15 mouse cellular contexts compared by ENCODE assay signal in genomic region chr2:101966017-101966416, GRCm38 (mm10).
DNase-seq lines count a peak whose midpoint lies in the region; ATAC-seq lines count a peak whose summit lies in the region.
"Had no signal": no experiment of that assay in that cellular context is flagged by ENCODE, and none has a peak within 500 bp of the region (broad histone marks: within the 10 kb centered on the region; RNA-seq: fewer than 3 reads in every experiment).

No protein-coding gene starts in this region.

- no peak overlapping the region for H3K4me2 ChIP-seq in kidney, embryonic 16.5 days (replicated peaks; ENCODE audit: low read depth, low read length)
- H3K4me2 ChIP-seq in forebrain, embryonic 13.5 days = no peak overlapping the region
- no peak overlapping the region for H3K4me2 ChIP-seq in intestine, embryonic 15.5 days (replicated peaks)
- no peak overlapping the region for H3K4me2 ChIP-seq in midbrain, embryonic 14.5 days (ENCODE audit: low read length)
- H3K4me2 ChIP-seq: embryonic facial prominence, embryonic 12.5 days; heart, embryonic 12.5 days; hindbrain, embryonic 15.5 days; limb, embryonic 15.5 days had no signal

- no peak for ATAC-seq in kidney, embryonic 16.5 days (ENCODE audit: low FRiP score, low TSS enrichment)
- ATAC-seq in forebrain, embryonic 13.5 days = peak; percentile 11; the same call in 1 of the 2 replicates
- ATAC-seq in intestine, embryonic 15.5 days = peak; percentile 63
- no peak for ATAC-seq in midbrain, embryonic 14.5 days (ENCODE audit: low FRiP score, low TSS enrichment)
- ATAC-seq in inflammation-experienced regulatory T-cells, adult 6 months = no peak
- ATAC-seq: Patski had no signal

- no peaks in the 10 kb centered on the region for H3K27me3 ChIP-seq in kidney, embryonic 16.5 days (ENCODE audit: insufficient read depth, low read length)
- H3K27me3 ChIP-seq in forebrain, embryonic 13.5 days = no peaks in the 10 kb centered on the region
- no peaks in the 10 kb centered on the region for H3K27me3 ChIP-seq in intestine, embryonic 15.5 days (replicated peaks)
- H3K27me3 ChIP-seq in midbrain, embryonic 14.5 days (ENCODE audit: control insufficient read depth, insufficient read depth, low read length) = no peaks in the 10 kb centered on the region
- H3K27me3 ChIP-seq: CH12.LX; embryonic facial prominence, embryonic 12.5 days; heart, embryonic 12.5 days; hindbrain, embryonic 15.5 days; limb, embryonic 15.5 days; Patski had no signal

- H3K4me3 ChIP-seq in kidney, embryonic 16.5 days (ENCODE audit: low read length) = no peak overlapping the region
- no peak overlapping the region for H3K4me3 ChIP-seq in forebrain, embryonic 13.5 days
- no peak overlapping the region for H3K4me3 ChIP-seq in intestine, embryonic 15.5 days (replicated peaks)
- H3K4me3 ChIP-seq in midbrain, embryonic 14.5 days (replicated peaks; ENCODE audit: low read depth, low read length) = no peak overlapping the region
- H3K4me3 ChIP-seq: embryonic facial prominence, embryonic 12.5 days; heart, embryonic 12.5 days; hindbrain, embryonic 15.5 days; limb, embryonic 15.5 days had no signal

- H3K9ac ChIP-seq in kidney, embryonic 16.5 days (replicated peaks; ENCODE audit: low read length) = no peak overlapping the region
- no peak overlapping the region for H3K9ac ChIP-seq in forebrain, embryonic 13.5 days
- H3K9ac ChIP-seq in intestine, embryonic 15.5 days = no peak overlapping the region
- H3K9ac ChIP-seq in midbrain, embryonic 14.5 days (replicated peaks; ENCODE audit: low read length) = no peak overlapping the region
- H3K9ac ChIP-seq: embryonic facial prominence, embryonic 12.5 days; heart, embryonic 12.5 days; hindbrain, embryonic 15.5 days; limb, embryonic 15.5 days had no signal

- no peaks in the 10 kb centered on the region for H3K36me3 ChIP-seq in kidney, embryonic 16.5 days (ENCODE audit: insufficient read depth, low read length)
- H3K36me3 ChIP-seq in forebrain, embryonic 13.5 days (ENCODE audit: poor library complexity, severe bottlenecking) = no peaks in the 10 kb centered on the region
- no peaks in the 10 kb centered on the region for H3K36me3 ChIP-seq in intestine, embryonic 15.5 days
- no peaks in the 10 kb centered on the region for H3K36me3 ChIP-seq in midbrain, embryonic 14.5 days (ENCODE audit: control insufficient read depth, insufficient read depth, low read length)
- H3K36me3 ChIP-seq: embryonic facial prominence, embryonic 12.5 days; heart, embryonic 12.5 days; hindbrain, embryonic 15.5 days; limb, embryonic 15.5 days had no signal

- WGBS in kidney, embryonic 16.5 days = 69% methylated on average over 4 of the region's 4 CpGs
- 34% methylated on average over 4 of the region's 4 CpGs for WGBS in forebrain, embryonic 13.5 days
- WGBS in intestine, embryonic 15.5 days = 56% methylated on average over 4 of the region's 4 CpGs
- WGBS in midbrain, embryonic 14.5 days = 42% methylated on average over 4 of the region's 4 CpGs

- H3K4me1 ChIP-seq in kidney, embryonic 16.5 days (ENCODE audit: insufficient read depth, low read length) = peaks cover 37% of the 10 kb centered on the region
- peaks cover 100% of the 10 kb centered on the region for H3K4me1 ChIP-seq in forebrain, embryonic 13.5 days
- peaks cover 15% of the 10 kb centered on the region for H3K4me1 ChIP-seq in intestine, embryonic 15.5 days (replicated peaks)
- H3K4me1 ChIP-seq in midbrain, embryonic 14.5 days (ENCODE audit: control insufficient read depth, insufficient read depth, low read length) = peaks cover 43% of the 10 kb centered on the region

- 0 out of 2 replicates have a peak overlapping the region, but pooled peaks have one; percentile 1 for H3K27ac ChIP-seq in kidney, embryonic 16.5 days (ENCODE audit: low read length)
- H3K27ac ChIP-seq in forebrain, embryonic 13.5 days = peak overlapping the region; percentile 37; the same call in 1 of the 2 replicates
- peak overlapping the region; percentile 57 for H3K27ac ChIP-seq in intestine, embryonic 15.5 days
- H3K27ac ChIP-seq in midbrain, embryonic 14.5 days (replicated peaks; ENCODE audit: low read depth, low read length) = peak overlapping the region; percentile 38
- H3K27ac ChIP-seq: embryonic facial prominence, embryonic 12.5 days; hindbrain, embryonic 15.5 days; limb, embryonic 15.5 days had no signal

- no peaks in the 10 kb centered on the region for H3K9me3 ChIP-seq in kidney, embryonic 16.5 days (ENCODE audit: low read length)
- H3K9me3 ChIP-seq in forebrain, embryonic 13.5 days (replicated peaks) = no peaks in the 10 kb centered on the region
- no peaks in the 10 kb centered on the region for H3K9me3 ChIP-seq in intestine, embryonic 15.5 days
- no peaks in the 10 kb centered on the region for H3K9me3 ChIP-seq in midbrain, embryonic 14.5 days (ENCODE audit: control insufficient read depth, low read length)
- H3K9me3 ChIP-seq: embryonic facial prominence, embryonic 12.5 days; heart, embryonic 12.5 days; hindbrain, embryonic 15.5 days; limb, embryonic 15.5 days had no signal

- no peak for DNase-seq in kidney, postnatal 14 days
- DNase-seq in midbrain, embryonic 14.5 days = peak; percentile 38
- no peak for DNase-seq in gastrocnemius, postnatal 10 days
- DNase-seq: cerebellum, postnatal 14 days; gastrocnemius, postnatal 25 days had no signal

Comparison
In these comparisons a context has a peak if more than half of its experiments do, and no peak if none do; other contexts are left out.
1. ATAC-seq: peak in forebrain, embryonic 13.5 days (single experiment) and intestine, embryonic 15.5 days (single experiment); none in kidney, embryonic 16.5 days (single experiment), midbrain, embryonic 14.5 days (single experiment) and inflammation-experienced regulatory T-cells, adult 6 months (single experiment).
2. H3K27ac ChIP-seq: peak in every context shown above with its lines; median percentile 57 in intestine, embryonic 15.5 days; 38 in midbrain, embryonic 14.5 days; 37 in forebrain, embryonic 13.5 days; 1 in kidney, embryonic 16.5 days.